Mouse (Mus musculus) liver, embryonic 14.5 days (tissue): ENCODE results near the gene Golph3l. TPM values are rescaled to one million over a fixed set of nuclear protein-coding genes. Genes with fewer than 3 reads are reported as not detected.
"Not testable (repeated sequence)": the region's sequence is repeated elsewhere in the genome, so short reads cannot be mapped to it uniquely, and the experiment has no call there.

Experiments used
- ATAC-seq: fragments of 200-750 bp; cut with Nextera tagmentation; 2 replicates; pipeline ENCODE4 v1.8.0; 2017; ENCODE audit warnings: moderate number of reproducible peaks, mild to moderate bottlenecking, moderate library complexity; ENCODE audit not compliant: insufficient read depth
- DNase-seq, 3 experiments: peaks; one replicate each; pipeline ENCODE4 v3.0.0-alpha.2; 2012 to 2013; ENCODE audit warnings: low read depth in 3 of 3, low spot score in 3 of 3
- H3K27ac ChIP-seq: fragments of 300-500 bp; sonication (generic); 2 replicates; pipeline ENCODE4 v1.5.1; 2014; ENCODE audit warnings: moderate library complexity, mild to moderate bottlenecking, control low read depth, inconsistent platforms
- H3K27me3 ChIP-seq: fragments of 300-500 bp; sonication (generic); 2 replicates; pipeline ENCODE4 v1.6.1; 2014; ENCODE audit warnings: mild to moderate bottlenecking, low read length, moderate library complexity; ENCODE audit not compliant: control insufficient read depth, insufficient read depth
- H3K36me3 ChIP-seq: fragments of 300-500 bp; sonication (generic); replicated peaks from 2 replicates; pipeline ENCODE4 v1.6.1; 2014; ENCODE audit warnings: low read depth; ENCODE audit not compliant: control insufficient read depth, insufficient read depth
- H3K4me1 ChIP-seq, 2 experiments: fragments of 200-500 bp in 1 of 2; fragments of 300-500 bp in 1 of 2; sonication (generic) in 1 of 2; replicated peaks; 2 replicates each; pipeline ENCODE4 v1.6.1; 2012 to 2014; ENCODE audit warnings: antibody characterized with exemption in 1 of 2, inconsistent platforms in 1 of 2, low read length in 1 of 2; ENCODE audit not compliant: control insufficient read depth in 2 of 2, insufficient read depth in 2 of 2
- H3K4me2 ChIP-seq: fragments of 300-500 bp; sonication (generic); 2 replicates; pipeline ENCODE4 v1.6.1; 2014; ENCODE audit warnings: low read depth, mild to moderate bottlenecking, control low read depth, moderate library complexity
- H3K4me3 ChIP-seq, 2 experiments: fragments of 200-500 bp in 1 of 2; fragments of 300-500 bp in 1 of 2; sonication (generic) in 1 of 2; 2 replicates each; pipeline ENCODE4 v1.5.1; 2012 to 2014; ENCODE audit warnings: low read depth in 2 of 2, low read length in 2 of 2, mild to moderate bottlenecking in 2 of 2, control low read depth in 1 of 2, inconsistent platforms in 1 of 2, moderate library complexity in 1 of 2; ENCODE audit not compliant: insufficient read depth in 1 of 2
- H3K9ac ChIP-seq: fragments of 300-500 bp; sonication (generic); replicated peaks from 2 replicates; pipeline ENCODE4 v1.6.1; 2014; ENCODE audit warnings: mild to moderate bottlenecking, control low read depth, moderate library complexity
- H3K9me3 ChIP-seq: fragments of 300-500 bp; sonication (generic); 2 replicates; pipeline ENCODE4 v1.6.1; 2016; ENCODE audit warnings: low read length, mixed read lengths; ENCODE audit not compliant: control insufficient read depth
- CTCF ChIP-seq: IDR thresholded peaks from 2 replicates; pipeline ENCODE4 v1.5.1; 2016; ENCODE audit warnings: antibody characterized with exemption, low read depth, control low read depth
- EP300 ChIP-seq: IDR thresholded peaks from 2 replicates; pipeline ENCODE4 v1.6.1; 2016; ENCODE audit warnings: antibody characterized with exemption, low read depth
- WGBS: fragments of 180-500 bp; shearing (Covaris S2); extraction: QIAGEN DNeasy Blood & Tissue Kit; methylation state at CpG from one replicate; pipeline ENCODE4 v1.1.7; 2014; ENCODE audit not compliant: insufficient replicate concordance; 5-methylcytosine and 5-hydroxymethylcytosine counted together
- polyA plus RNA-seq, 2 experiments: library from polyadenylated mRNA; depleted of rRNA in 1 of 2; stranded (reverse) in 1 of 2; unstranded in 1 of 2; fragments of >200 nt; fragmentation: Nextera tagmentation in 1 of 2; extraction: Ambion mirVana in 1 of 2; gene quantifications; 2 replicates each; pipeline versions ENCODE4 v1.2.1 to v1.2.3; 2012 to 2014

Gene Golph3l
- polyA plus RNA-seq, 2 experiments = 17.1 to 32.6 TPM

- no peak overlapping the region for H3K4me3 ChIP-seq
- no peak overlapping the region for H3K27ac ChIP-seq
- no peaks in the 10 kb centered on the region for H3K27me3 ChIP-seq
- TF ChIP-seq EP300 = no peak
- no peak for TF ChIP-seq CTCF
- no peak for DNase-seq
- H3K4me2 ChIP-seq = no peak overlapping the region; the same call in 1 of the 2 replicates
- ATAC-seq = no peak
- H3K4me1 ChIP-seq = peaks cover 5 to 15% of the 10 kb centered on the region in 2 experiments
- 41% methylated on average over 11 of the region's 11 CpGs for WGBS
- no peaks in the 10 kb centered on the region for H3K9me3 ChIP-seq
- H3K9ac ChIP-seq = no peak overlapping the region
- H3K36me3 ChIP-seq = no peaks in the 10 kb centered on the region
Measured at GRCm38 (mm10) chr3:95653473-95654034, 64.8 kb downstream of the Golph3l start.

GRCm38 (mm10) chr3:95654371-95654770, 65.6 kb downstream of the Golph3l start:
- H3K9me3 ChIP-seq, H3K9ac ChIP-seq, H3K27me3 ChIP-seq, H3K36me3 ChIP-seq, ATAC-seq, DNase-seq, H3K27ac ChIP-seq, H3K4me3 ChIP-seq, H3K4me2 ChIP-seq: not testable (repeated sequence)
- H3K4me1 ChIP-seq = peaks cover 5 to 15% of the 10 kb centered on the region in 2 experiments
- WGBS = 71% methylated on average over 3 of the region's 3 CpGs

- DNase-seq (no peak), ATAC-seq (no peak)
- no peak for TF ChIP-seq CTCF
- TF ChIP-seq EP300 = no peak
- no peaks in the 10 kb centered on the region for H3K9me3 ChIP-seq
- no peak overlapping the region for H3K9ac ChIP-seq
- no peak overlapping the region for H3K27ac ChIP-seq
- H3K4me2 ChIP-seq = no peak overlapping the region
- H3K27me3 ChIP-seq = no peaks in the 10 kb centered on the region
- H3K4me1 ChIP-seq = peaks cover 8 to 15% of the 10 kb centered on the region in 2 experiments
- 76% methylated on average over 5 of the region's 5 CpGs for WGBS
- no peak overlapping the region for H3K4me3 ChIP-seq
- H3K36me3 ChIP-seq = peaks cover 9% of the 10 kb centered on the region
Measured at GRCm38 (mm10) chr3:95655437-95655836, 66.7 kb downstream of the Golph3l start.

- H3K4me1 ChIP-seq = peaks cover 23 to 28% of the 10 kb centered on the region in 2 experiments
- peaks cover 23% of the 10 kb centered on the region for H3K36me3 ChIP-seq
- WGBS = 63% methylated on average over 3 of the region's 3 CpGs
- no peaks in the 10 kb centered on the region for H3K27me3 ChIP-seq
- no peak for TF ChIP-seq EP300
- no peak for TF ChIP-seq CTCF
- DNase-seq (no peak), ATAC-seq (no peak)
- H3K9ac ChIP-seq = no peak overlapping the region
- no peak overlapping the region for H3K4me3 ChIP-seq
- no peaks in the 10 kb centered on the region for H3K9me3 ChIP-seq
- H3K4me2 ChIP-seq = peak overlapping the region; percentile 93; the same call in 1 of the 2 replicates
- 0 out of 2 replicates have a peak overlapping the region, but pooled peaks have one; percentile 16 for H3K27ac ChIP-seq
Measured at GRCm38 (mm10) chr3:95657108-95657507, 68.4 kb downstream of the Golph3l start.

- TF ChIP-seq CTCF (no peak), EP300 (no peak)
- H3K27ac ChIP-seq = peak overlapping the region; percentile 89
- no peak for DNase-seq
- WGBS = 58% methylated on average over 3 of the region's 3 CpGs
- H3K9me3 ChIP-seq = no peaks in the 10 kb centered on the region
- H3K4me2 ChIP-seq = peak overlapping the region; percentile 93
- ATAC-seq = no peak
- peaks cover 29 to 30% of the 10 kb centered on the region in 2 experiments for H3K4me1 ChIP-seq
- no peaks in the 10 kb centered on the region for H3K27me3 ChIP-seq
- H3K9ac ChIP-seq = peak overlapping the region; percentile 84
- H3K36me3 ChIP-seq = peaks cover 29% of the 10 kb centered on the region
- H3K4me3 ChIP-seq = peak overlapping the region; percentile 13 to 93
Measured at GRCm38 (mm10) chr3:95657711-95658110, 69.0 kb downstream of the Golph3l start.
